Mouse (Mus musculus) ovary, postnatal 10 days (tissue): ENCODE results near the gene Ak2.

Experiments used
- DNase-seq: peaks from one replicate; pipeline ENCODE4 v3.0.0; 2022; ENCODE audit warnings: low spot score

Gene Ak2

GRCm38 (mm10) chr4:128991500-128992008 is at the start of gene Ak2:
Gene Ak2 (plus strand): TSS chr4:128991958.
- DNase-seq: no peak

DNA sequence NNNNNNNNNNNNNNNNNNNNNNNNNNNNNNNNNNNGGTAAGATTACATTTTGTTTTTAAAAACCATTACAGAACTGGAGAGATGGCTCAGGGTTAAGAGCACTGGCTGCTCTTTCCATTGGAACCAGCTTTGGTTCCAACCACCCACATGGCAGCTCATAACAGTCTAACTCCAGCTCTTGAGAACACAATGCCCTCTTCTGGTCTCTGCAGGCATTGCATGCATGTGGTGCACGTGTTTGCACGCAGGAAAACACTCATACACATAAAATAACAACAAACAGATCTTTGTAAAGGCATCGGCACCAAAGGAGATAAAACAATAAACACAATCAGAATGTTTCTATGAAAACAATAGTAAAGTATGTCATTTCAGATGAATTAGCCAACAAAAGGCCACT is 49.4 kb upstream of the Ak2 start:
- no peak for DNase-seq

- DNase-seq: no peak
Measured at GRCm38 (mm10) chr4:128946736-128947135, 45.0 kb upstream of the Ak2 start.

DNA sequence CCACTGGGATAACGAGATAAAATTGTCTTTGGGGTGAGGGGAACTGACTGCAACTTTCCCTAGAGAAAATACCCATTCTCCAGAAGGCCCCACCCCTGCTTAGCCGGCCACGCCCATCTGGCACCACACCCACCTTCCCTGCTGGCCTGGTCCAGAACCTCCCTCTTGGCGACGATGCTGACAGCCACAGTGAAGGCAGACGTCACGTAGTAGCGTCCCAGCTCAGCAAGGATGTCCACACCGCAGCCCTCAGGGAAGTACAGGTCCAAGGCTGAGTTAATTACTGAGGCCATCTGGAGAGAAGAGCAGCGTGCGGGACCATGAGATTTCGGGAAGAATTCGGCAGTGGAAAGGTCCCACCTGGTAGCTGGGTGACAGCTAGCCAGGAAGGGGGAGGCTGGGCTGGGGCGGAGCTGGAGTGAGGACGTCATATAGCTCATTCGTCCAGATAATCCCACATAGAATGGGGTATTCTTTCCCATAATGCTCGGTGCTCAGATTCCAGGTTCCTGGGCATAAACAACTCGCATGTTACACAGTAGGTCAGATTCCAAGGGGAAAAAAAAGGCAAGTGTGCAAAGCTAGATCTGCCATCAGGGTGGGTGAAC is 44.3 kb upstream of the Ak2 start:
- no peak for DNase-seq

DNA sequence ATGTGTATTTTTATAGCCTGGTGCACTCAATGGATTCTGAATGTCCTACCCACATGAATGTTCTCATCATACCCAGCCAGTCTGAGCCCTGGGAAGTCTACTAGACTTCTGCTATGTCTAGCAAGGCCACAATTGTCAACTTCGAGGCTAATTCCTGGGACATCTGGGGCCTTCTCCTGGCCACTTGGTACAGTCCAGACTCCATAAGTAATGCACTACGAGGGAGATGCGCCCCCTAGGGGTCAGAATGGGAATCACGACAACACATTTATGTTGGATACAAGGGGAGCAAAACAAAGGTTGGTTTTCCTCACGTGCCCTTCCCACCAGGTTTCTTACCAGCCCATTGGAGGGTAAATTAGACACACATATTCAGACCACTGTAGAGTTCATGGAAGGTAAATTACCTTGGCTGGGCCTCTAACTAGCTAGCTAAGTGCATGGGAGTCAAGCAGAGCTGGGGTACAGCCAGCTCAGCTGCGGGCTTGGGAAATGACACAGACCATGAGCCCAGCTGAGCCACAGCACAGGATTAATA is 43.6 kb upstream of the Ak2 start:
- DNase-seq: no peak

GRCm38 (mm10) chr4:128949470-128950005 is 42.2 kb upstream of the Ak2 start:
- DNase-seq: no peak

DNA sequence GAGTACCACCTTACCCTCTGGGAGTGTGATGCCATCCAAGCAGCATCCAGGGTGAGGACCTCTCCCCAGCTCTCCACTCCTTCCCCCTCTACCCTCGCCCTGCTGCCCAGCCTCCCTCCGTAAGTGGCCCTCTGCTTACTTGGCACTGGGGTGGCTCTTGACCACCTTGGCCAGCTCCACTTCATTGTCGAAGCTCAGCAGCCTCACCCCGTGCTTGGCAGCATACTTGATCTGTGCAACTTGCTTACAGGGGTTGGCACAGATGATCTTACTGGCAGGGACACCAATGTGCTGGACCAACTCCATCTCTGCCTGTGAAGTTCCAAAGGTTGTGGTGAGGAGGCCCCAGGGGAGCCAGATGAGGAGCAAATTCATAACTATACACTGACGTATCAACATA is 41.3 kb upstream of the Ak2 start:
- DNase-seq: no peak

GRCm38 (mm10) chr4:128953851-128954250 is 37.9 kb upstream of the Ak2 start:
- no peak for DNase-seq

DNA sequence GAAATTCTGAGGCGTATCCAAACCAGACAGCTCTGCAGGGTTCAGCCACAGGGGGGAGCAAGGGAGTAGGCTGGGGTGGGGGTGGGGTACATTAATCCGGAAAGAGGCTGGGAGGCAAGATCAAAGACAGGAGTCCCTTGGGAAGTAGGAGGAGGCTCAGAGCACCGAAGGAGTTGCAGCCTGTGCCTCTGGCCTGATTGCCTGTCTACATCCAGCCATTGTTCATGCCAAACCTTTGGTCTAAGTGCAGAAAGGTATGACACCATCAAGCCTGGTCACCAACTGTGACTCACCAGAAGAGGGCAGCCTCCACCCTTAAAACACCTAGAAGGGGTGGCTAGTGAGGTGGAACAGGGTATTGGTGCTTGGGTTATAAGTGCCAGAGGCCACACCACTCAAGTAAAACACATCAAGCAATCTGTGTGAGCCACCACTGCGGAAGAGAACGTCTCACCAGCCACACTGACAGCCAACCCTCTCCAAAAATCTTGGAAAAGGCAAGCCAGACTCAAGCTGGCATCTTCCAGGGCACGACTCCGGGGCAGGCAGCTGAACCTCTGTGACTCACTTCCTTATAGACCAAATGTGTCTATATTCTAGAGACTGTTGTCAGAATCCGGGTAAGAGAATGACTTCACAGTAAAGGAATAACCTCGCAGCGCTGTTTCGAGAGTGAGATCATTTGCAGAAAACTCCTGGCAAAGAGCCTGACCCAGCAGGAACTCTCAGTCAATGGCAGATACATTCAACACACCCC is 34.4 kb upstream of the Ak2 start:
- no peak for DNase-seq

DNA sequence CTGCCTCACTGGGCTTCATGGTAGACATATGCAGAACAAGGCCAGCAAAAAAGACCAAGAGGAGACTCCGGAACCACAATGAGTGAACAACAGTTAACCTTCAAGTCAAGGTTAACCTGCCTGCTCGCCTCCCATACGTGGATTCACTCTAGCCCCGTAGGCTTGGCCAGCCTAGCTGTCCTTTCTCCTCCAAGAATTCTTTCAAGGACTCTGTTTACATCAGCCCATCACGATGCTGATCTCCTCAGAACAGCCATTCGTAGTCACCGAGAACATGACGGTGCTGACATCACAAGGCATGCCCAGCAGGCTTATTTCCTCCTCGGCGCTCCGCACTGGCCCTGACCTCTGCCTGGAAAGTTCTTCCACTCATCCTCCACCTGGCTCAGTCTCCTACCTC is 33.6 kb upstream of the Ak2 start:
- no peak for DNase-seq

DNA sequence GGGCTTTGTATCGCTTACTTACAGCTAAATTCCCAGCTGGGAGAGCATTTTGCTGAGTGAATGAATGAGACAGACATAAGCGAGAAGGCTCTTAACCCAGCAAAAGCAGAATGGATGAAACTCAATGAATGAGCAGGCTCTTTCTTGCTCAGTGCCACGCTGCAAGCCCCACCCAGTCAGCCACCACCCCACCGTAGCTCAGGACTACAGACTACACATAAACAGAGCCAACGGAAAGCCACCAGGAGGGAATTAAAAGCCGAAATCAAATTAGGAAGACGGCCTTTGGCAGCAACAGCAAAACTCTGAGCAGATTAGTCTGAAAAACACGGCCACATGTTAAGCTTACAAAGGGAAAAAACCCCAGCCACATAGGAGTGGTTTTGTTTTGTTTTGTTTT is 32.9 kb upstream of the Ak2 start:
- no peak for DNase-seq

- no peak for DNase-seq
Measured at GRCm38 (mm10) chr4:128959676-128960075, 32.1 kb upstream of the Ak2 start.

GRCm38 (mm10) chr4:128961301-128962028 is 30.3 kb upstream of the Ak2 start:
- DNase-seq: no peak

- peak; percentile 96 for DNase-seq
Measured at GRCm38 (mm10) chr4:128962029-128962925, 29.5 kb upstream of the Ak2 start, which contains the start of gene Azin2. Gene Azin2 (minus strand): TSS chr4:128962442.

GRCm38 (mm10) chr4:128962926-128963290 is 28.9 kb upstream of the Ak2 start:
- no peak for DNase-seq

GRCm38 (mm10) chr4:128966751-128967150 is 25.0 kb upstream of the Ak2 start:
- DNase-seq: no peak

GRCm38 (mm10) chr4:128969081-128969480 is 22.7 kb upstream of the Ak2 start:
- DNase-seq: no peak

- no peak for DNase-seq
Measured at GRCm38 (mm10) chr4:128969607-128970416, 21.9 kb upstream of the Ak2 start.

DNA sequence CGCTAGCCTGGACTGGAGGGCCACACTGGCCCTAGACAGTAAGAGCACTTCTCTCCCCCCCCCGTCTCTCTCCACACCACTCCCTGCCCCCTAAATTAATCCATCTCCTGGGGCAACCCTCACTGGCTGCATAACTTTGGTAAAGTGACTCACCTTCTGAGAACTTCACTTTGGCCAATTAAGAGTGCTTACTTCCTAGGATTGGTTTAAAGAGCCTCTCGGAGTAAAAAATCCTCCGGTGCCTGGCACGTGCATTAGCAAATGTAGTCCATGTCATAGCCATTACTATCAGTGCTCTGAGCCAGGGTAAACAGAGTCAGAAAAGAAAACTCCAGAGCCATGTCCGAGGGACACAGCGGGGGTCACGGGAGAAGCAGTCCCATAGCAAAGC is 21.3 kb upstream of the Ak2 start:
- DNase-seq: no peak

GRCm38 (mm10) chr4:128971065-128971694 is 20.6 kb upstream of the Ak2 start:
- DNase-seq: peak; percentile 57
